Mouse (Mus musculus) retina, adult 2 months (tissue): ENCODE data around the gene Slc23a4.

ENCODE experiments used
- DNase-seq: peaks from one replicate; pipeline ENCODE4 v3.0.0-alpha.2; 2012; ENCODE audit warnings: low read depth, low spot score

The Slc23a4 gene

DNA sequence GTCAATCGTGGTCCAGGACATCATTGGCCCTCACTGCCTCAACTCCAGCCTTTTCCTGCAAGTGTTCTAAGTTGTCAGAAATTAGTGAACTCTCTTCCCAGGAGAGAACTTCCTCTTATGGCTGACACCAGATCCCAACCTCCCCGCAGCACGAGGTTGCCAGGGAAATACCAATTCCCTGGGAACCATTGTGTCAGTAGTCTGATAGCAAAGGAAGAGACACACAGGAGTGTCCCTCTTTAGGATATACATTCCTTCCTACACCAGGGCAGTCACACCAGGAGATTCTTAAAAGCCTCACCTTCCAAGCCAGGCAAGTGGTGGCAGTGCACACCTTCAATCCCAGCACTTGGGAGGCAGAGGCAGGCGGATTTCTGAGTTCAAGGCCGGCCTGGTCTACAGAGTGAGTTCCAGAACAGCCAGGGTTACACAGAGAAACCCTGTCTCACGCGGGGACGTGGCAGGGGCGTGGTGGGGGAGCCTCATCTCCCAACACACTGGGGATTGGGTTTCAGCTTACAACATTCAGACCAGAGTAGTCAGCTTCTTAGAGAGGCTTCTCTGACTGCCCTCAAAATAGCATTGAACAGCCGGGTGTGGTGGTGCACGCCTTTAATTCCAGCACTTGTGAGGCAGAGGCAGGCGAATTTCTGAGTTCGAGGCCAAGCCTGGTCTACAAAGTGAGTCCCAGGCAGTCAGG is 74.7 kb downstream of the Slc23a4 start:
- DNase-seq: no peak

GRCm38 (mm10) chr6:34910371-34911219 is 77.6 kb downstream of the Slc23a4 start, which contains the start of gene Wdr91:
Wdr91 (minus strand) TSS chr6:34910876.
- DNase-seq: peak; percentile 86

DNA sequence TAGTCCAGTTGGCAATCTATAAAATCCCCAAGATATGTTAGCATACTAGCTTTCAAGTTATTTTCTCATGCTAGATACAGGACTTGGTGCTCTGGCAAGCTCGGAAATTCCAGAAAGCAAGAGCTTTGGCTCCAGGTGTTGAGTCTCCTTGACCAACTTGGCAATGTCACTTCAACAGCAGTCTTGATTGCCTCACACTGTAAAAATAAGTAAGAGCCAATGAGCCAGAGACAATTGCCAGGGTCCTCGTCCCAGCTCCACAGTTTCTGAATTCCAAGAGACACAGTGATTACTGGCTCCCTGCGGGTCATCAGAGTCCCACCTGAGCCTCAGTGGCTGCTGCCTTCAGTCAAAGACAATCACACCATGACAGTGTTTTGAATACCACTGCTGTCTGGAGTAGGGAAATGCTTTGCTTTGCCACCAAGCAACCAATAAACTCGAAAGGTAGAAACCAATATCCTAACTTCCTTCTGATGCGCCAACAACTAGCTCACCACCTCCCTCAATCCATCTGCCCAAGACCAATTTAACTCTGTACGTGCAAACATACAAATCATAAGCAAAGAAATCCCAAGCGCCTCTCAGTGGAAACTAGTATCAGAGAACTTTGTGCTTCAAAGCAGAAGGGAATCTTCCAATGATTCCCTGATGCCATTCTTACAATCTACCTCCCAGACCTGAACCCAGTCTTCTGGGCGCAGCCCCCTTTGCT is 78.4 kb downstream of the Slc23a4 start:
- no peak for DNase-seq

DNA sequence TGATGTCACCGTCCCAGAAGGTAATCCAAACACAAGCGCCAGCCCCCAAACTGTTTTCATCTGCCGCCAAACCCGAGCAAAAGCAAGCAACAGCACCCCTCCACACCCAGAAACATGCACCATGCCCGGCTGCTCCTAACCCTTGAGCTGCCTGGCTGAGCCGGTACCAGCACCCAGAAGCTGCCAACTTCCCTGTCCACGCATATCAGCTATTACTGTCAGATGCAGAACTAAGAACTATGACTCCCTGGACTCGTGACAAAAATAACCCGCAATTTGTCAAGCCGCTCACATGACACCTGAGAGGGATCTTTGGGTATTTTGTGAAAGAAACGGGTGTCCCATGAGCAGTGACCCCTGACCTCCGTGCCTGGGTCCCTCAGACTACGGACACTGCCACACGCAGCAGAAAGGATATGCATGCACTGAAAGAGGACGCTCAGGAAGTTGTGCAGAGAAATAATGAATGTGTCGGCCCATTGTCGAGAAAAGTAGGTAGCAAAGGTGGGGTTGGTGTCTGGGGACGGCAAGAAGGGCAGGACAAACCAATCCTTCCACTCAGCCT is 80.4 kb downstream of the Slc23a4 start:
- no peak for DNase-seq

- DNase-seq: no peak
Observed at GRCm38 (mm10) chr6:34907121-34907614, 81.0 kb downstream of the Slc23a4 start.

DNA sequence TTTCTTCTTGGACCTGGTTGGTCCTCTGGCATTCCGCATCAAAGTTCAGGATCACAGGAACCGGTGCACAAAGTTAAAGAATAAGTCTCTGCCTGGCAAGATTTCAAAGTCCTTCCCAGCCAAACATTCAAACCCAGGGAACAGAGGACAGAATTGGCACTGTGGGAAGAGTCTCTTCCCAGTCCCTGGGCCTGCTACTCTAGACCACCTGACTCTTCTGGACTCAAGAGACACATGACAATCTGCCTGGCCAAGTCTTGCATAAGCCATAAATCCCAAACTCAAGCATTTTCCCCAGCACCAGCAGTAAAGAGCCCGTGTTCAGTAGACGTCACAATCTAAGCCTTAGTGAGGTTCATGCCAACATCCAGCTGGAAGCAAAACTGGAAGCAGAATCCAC is 81.5 kb downstream of the Slc23a4 start:
- DNase-seq: no peak

DNA sequence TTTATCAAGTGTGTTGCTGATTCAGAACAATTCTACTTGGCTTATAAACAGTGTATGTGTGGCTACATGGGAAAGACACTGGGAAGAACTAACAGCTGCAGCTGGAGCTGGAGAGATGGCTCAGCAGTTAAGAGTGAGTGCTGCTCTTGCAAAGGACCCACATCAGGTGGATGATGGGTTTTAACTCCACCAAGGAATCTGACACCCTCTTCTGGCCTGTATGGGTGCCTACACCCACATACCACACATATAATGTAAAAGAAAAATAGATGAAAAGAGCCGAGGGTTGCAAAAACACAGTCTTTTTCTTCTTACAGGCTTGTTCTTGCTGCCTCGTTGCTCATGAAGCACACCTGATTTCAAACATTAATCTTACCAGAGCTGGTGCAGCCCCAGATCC is 82.1 kb downstream of the Slc23a4 start:
- no peak for DNase-seq

DNA sequence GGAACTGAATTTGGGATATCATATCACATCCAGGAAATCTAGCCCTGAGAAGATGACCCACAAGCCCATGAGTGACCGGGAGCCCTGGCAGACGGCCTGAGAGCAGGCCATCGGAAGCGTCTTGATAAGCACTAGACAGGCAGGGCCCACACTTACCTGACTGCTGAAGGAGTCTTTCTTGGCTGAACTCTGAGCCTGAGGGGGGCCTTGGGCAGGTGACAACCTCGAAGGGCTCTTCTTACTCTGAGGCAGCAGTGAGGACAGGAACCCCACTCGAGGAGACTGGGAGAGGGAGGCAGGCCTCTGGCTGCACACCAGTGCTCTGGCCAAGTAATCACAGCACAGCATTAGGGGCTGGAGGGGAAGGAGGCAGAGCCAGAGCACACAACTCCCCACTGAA is 83.8 kb downstream of the Slc23a4 start:
- no peak for DNase-seq

- no peak for DNase-seq
Observed at GRCm38 (mm10) chr6:34903851-34904250, 84.4 kb downstream of the Slc23a4 start.

DNA sequence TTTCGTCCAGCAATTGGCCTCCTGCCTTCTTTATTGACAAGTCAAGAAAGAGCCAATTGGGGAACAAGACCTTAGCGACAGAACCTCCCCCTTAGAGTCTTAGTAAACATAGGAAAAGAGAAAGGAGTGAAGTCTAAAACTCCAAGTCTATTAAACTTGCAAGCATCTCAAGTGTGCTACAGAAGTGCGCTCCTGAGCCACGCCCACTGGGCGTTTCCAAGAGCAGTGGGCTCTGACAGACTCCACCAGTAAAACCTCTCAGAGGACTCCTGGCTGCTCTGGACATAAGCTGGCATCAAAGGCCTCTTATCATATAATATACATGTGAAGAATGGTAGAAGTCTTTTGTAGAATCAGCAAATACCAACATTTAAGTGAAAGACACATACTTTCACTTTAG is 84.8 kb downstream of the Slc23a4 start:
- no peak for DNase-seq

DNA sequence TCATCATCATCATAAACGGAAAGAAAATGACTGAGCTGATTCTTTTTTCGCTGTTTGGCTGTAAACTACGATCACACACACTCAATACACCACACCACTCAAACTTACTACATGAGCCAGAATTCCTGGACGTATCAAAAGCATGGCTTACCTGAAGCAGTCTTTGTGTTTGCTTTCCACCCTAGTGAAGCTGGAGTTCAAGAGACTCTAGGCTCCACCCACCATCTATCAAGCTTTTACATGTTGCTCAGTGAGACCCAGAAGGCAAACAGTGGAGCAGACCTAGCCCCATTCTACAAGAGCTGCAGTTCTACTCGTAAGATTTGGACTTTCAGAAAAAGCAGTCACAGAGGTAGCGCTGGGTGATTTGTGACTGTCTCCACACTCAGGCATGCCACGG is 85.6 kb downstream of the Slc23a4 start:
- no peak for DNase-seq

DNA sequence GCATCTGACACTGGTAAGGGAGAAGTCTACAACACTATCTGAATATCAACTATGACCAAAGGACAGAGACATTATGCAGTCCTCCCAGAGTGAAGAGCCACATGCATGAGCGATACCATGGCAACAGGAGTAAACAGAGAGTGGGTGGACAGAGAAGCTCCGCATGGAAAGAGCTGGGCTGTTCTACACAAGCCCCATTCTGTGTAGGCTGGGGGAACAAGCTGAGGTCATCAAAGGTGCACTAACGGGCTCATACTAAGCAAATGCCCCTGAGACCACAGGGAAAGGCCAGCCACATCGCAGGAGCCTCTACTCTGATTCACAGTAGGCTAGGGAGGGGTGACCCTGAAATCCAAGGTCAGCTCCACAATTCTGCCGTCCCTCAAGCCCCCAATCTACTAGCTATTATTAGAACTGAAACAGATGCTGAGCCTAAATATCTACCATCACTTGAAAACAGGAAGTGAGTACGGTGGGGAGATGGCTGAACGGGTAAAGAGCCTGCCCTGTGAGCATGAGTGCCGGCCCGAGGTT is 86.2 kb downstream of the Slc23a4 start:
- no peak for DNase-seq

GRCm38 (mm10) chr6:34900990-34901389 is 87.2 kb downstream of the Slc23a4 start:
- DNase-seq: no peak

GRCm38 (mm10) chr6:34899127-34899526 is 89.1 kb downstream of the Slc23a4 start:
- DNase-seq: no peak

- no peak for DNase-seq
Observed at GRCm38 (mm10) chr6:34896168-34896780, 91.9 kb downstream of the Slc23a4 start.

- DNase-seq: no peak
Observed at GRCm38 (mm10) chr6:34895569-34895968, 92.6 kb downstream of the Slc23a4 start.
